Mouse (Mus musculus) lung, adult 2 months (tissue): Measurements from ENCODE around the gene Ppp6r3.

Experiments
- CTCF ChIP-seq: fragments of 200-500 bp; IDR thresholded peaks from 2 replicates; pipeline ENCODE4 v1.5.1; 2011; ENCODE audit warnings: mild to moderate bottlenecking, low read length, control low read depth; ENCODE audit not compliant: insufficient read depth
- POLR2A ChIP-seq: fragments of 200-500 bp; IDR thresholded peaks from 2 replicates; pipeline ENCODE4 v1.6.1; 2011; ENCODE audit warnings: low read depth, mild to moderate bottlenecking, control low read depth, low read length, borderline replicate concordance; ENCODE audit errors: extremely low read depth

DNA sequence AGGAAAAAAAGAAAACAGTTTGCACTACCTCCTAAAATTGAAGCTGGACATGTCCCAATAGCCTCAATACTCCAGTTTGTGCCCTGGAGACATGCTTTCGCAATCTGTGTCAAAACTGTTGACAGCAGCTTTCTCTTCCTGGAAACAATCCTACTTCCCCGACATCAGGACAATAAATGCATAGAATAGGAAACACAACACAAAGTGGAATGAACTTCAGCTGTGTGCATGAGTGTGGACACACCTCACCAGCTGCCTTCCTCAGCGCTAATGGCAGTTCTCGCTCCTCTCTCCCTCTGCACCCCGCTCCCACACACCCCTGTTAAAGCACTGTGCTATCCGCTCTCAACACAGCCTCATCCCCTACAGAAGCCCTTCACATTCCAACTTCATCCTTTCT lies 12.8 kb downstream of the Ppp6r3 start:
- TF ChIP-seq CTCF (no peak), POLR2A (no peak)
